Mouse (Mus musculus) liver, embryonic 14.5 days (tissue): ENCODE measurements around the gene Gm49711.

Experiments
- CTCF ChIP-seq: IDR thresholded peaks from 2 replicates; pipeline ENCODE4 v1.5.1; 2016; ENCODE audit warnings: antibody characterized with exemption, low read depth, control low read depth
- EP300 ChIP-seq: IDR thresholded peaks from 2 replicates; pipeline ENCODE4 v1.6.1; 2016; ENCODE audit warnings: antibody characterized with exemption, low read depth

DNA sequence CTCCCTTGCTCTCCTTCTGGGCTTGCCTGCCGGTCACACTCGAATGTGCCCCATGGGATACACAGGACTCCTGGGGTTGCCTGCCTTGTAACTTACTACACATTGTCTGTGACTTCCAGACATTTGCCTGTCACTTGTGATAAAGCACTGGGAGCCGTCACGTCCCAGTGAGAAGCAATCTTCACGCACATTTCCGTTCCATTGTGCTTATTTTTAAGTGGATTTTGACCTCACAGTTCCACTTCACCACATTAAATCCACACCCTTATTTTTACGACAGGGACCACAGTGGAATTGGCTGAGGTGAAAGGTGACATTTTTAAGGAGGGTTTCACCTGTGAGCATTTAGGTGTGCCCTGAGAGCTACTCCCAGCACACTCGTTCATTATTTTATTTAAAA, 21.4 kb upstream of the Gm49711 start:
- TF ChIP-seq CTCF, result no peak
- TF ChIP-seq EP300, result no peak
